Mouse (Mus musculus): ENCODE data around the gene Kif26b. TPM values are rescaled to one million over a fixed set of nuclear protein-coding genes. Genes with fewer than 3 reads are reported as not detected.

Kif26b gene
- polyA plus RNA-seq, 1 experiment = not detected

- Histone ChIP-seq H3K4me1 (ENCODE audit: control insufficient read depth, insufficient read depth, low read length) (no peaks in the 10 kb centered on the region; the same call in 1 of the 2 replicates), H3K4me3 (replicated peaks; ENCODE audit: control insufficient read depth, low read depth, low read length) (peak overlapping the region; percentile 24), H3K27ac (ENCODE audit: control insufficient read depth, insufficient read depth, low read depth, low read length, poor library complexity) (no peak overlapping the region)
- TF ChIP-seq POLR2A (IDR thresholded peaks at IDR 0.05; ENCODE audit: borderline replicate concordance, control insufficient read depth, low read depth, low read length) (no peak), CTCF (IDR thresholded peaks at IDR 0.05; ENCODE audit: control insufficient read depth, insufficient read depth, low read length) (no peak)
- WGBS = under 1% methylated on average over 59 of the region's 59 CpGs
Measured at GRCm38 (mm10) chr1:178527547-178528361, 1.2 kb upstream of the Kif26b start.

GRCm38 (mm10) chr1:178529512-178530300, 781 bp downstream of the Kif26b start:
- H3K4me3 ChIP-seq (replicated peaks; ENCODE audit: control insufficient read depth, low read depth, low read length) = no peak overlapping the region
- no peaks in the 10 kb centered on the region; the same call in 1 of the 2 replicates for H3K4me1 ChIP-seq (ENCODE audit: control insufficient read depth, insufficient read depth, low read length)
- TF ChIP-seq CTCF (IDR thresholded peaks at IDR 0.05; ENCODE audit: control insufficient read depth, insufficient read depth, low read length) = no peak
- TF ChIP-seq POLR2A (IDR thresholded peaks at IDR 0.05; ENCODE audit: borderline replicate concordance, control insufficient read depth, low read depth, low read length) = no peak
- no peak overlapping the region; the same call in 1 of the 2 replicates for H3K27ac ChIP-seq (ENCODE audit: control insufficient read depth, insufficient read depth, low read depth, low read length, poor library complexity)
- WGBS = 1% methylated on average over 38 of the region's 38 CpGs

GRCm38 (mm10) chr1:178530301-178531078, 1.6 kb downstream of the Kif26b start:
- Histone ChIP-seq H3K27ac (ENCODE audit: control insufficient read depth, insufficient read depth, low read depth, low read length, poor library complexity) (no peak overlapping the region), H3K4me3 (replicated peaks; ENCODE audit: control insufficient read depth, low read depth, low read length) (no peak overlapping the region), H3K4me1 (ENCODE audit: control insufficient read depth, insufficient read depth, low read length) (no peaks in the 10 kb centered on the region; the same call in 1 of the 2 replicates)
- under 1% methylated on average over 62 of the region's 62 CpGs for WGBS
- TF ChIP-seq POLR2A (IDR thresholded peaks at IDR 0.05; ENCODE audit: borderline replicate concordance, control insufficient read depth, low read depth, low read length) (no peak), CTCF (IDR thresholded peaks at IDR 0.05; ENCODE audit: control insufficient read depth, insufficient read depth, low read length) (peak; percentile 12; the same call in 1 of the 2 replicates)

- Histone ChIP-seq H3K27ac (ENCODE audit: control insufficient read depth, insufficient read depth, low read depth, low read length, poor library complexity) (no peak overlapping the region), H3K4me1 (ENCODE audit: control insufficient read depth, insufficient read depth, low read length) (no peaks in the 10 kb centered on the region), H3K4me3 (replicated peaks; ENCODE audit: control insufficient read depth, low read depth, low read length) (no peak overlapping the region)
- TF ChIP-seq CTCF (IDR thresholded peaks at IDR 0.05; ENCODE audit: control insufficient read depth, insufficient read depth, low read length) = no peak
- no peak for TF ChIP-seq POLR2A (IDR thresholded peaks at IDR 0.05; ENCODE audit: borderline replicate concordance, control insufficient read depth, low read depth, low read length)
- 79% methylated on average over 10 of the region's 10 CpGs for WGBS
Measured at GRCm38 (mm10) chr1:178540247-178540646, 11.3 kb downstream of the Kif26b start.

- WGBS = 87% methylated on average over 5 of the region's 5 CpGs
- TF ChIP-seq POLR2A (IDR thresholded peaks at IDR 0.05; ENCODE audit: borderline replicate concordance, control insufficient read depth, low read depth, low read length) (no peak), CTCF (IDR thresholded peaks at IDR 0.05; ENCODE audit: control insufficient read depth, insufficient read depth, low read length) (no peak)
- Histone ChIP-seq H3K4me1 (ENCODE audit: control insufficient read depth, insufficient read depth, low read length) (no peaks in the 10 kb centered on the region), H3K27ac (ENCODE audit: control insufficient read depth, insufficient read depth, low read depth, low read length, poor library complexity) (no peak overlapping the region), H3K4me3 (replicated peaks; ENCODE audit: control insufficient read depth, low read depth, low read length) (no peak overlapping the region)
Measured at GRCm38 (mm10) chr1:178542415-178542814, 13.5 kb downstream of the Kif26b start.

- Histone ChIP-seq H3K4me1 (ENCODE audit: control insufficient read depth, insufficient read depth, low read length) (no peaks in the 10 kb centered on the region), H3K27ac (ENCODE audit: control insufficient read depth, insufficient read depth, low read depth, low read length, poor library complexity) (no peak overlapping the region), H3K4me3 (replicated peaks; ENCODE audit: control insufficient read depth, low read depth, low read length) (no peak overlapping the region)
- TF ChIP-seq POLR2A (IDR thresholded peaks at IDR 0.05; ENCODE audit: borderline replicate concordance, control insufficient read depth, low read depth, low read length) = no peak
- no peak for TF ChIP-seq CTCF (IDR thresholded peaks at IDR 0.05; ENCODE audit: control insufficient read depth, insufficient read depth, low read length)
- 83% methylated on average over 8 of the region's 8 CpGs for WGBS
Measured at GRCm38 (mm10) chr1:178542990-178543944, 14.3 kb downstream of the Kif26b start.

- Histone ChIP-seq H3K4me1 (ENCODE audit: control insufficient read depth, insufficient read depth, low read length) (no peaks in the 10 kb centered on the region), H3K4me3 (replicated peaks; ENCODE audit: control insufficient read depth, low read depth, low read length) (no peak overlapping the region), H3K27ac (ENCODE audit: control insufficient read depth, insufficient read depth, low read depth, low read length, poor library complexity) (no peak overlapping the region)
- TF ChIP-seq CTCF (IDR thresholded peaks at IDR 0.05; ENCODE audit: control insufficient read depth, insufficient read depth, low read length) = no peak
- no peak for TF ChIP-seq POLR2A (IDR thresholded peaks at IDR 0.05; ENCODE audit: borderline replicate concordance, control insufficient read depth, low read depth, low read length)
- 70% methylated on average over 3 of the region's 3 CpGs for WGBS
Measured at GRCm38 (mm10) chr1:178544585-178544984, 15.7 kb downstream of the Kif26b start.
